Mouse (Mus musculus) C3H10T1/2 (cell line): ENCODE data around the gene Olfr995. TPM values are rescaled to one million over a fixed set of nuclear protein-coding genes. Genes with fewer than 3 reads are reported as not detected.

Experiments used
- polyA plus RNA-seq, 2 experiments: library from polyadenylated mRNA; unstranded; fragments of >200 nt; fragmentation: generic; extraction: Trizol; gene quantifications; one replicate each; pipeline ENCODE4 v1.2.1; 2012; ENCODE audit warnings: missing spikeins in 2 of 2

The Olfr995 gene
- polyA plus RNA-seq = not detected

DNA sequence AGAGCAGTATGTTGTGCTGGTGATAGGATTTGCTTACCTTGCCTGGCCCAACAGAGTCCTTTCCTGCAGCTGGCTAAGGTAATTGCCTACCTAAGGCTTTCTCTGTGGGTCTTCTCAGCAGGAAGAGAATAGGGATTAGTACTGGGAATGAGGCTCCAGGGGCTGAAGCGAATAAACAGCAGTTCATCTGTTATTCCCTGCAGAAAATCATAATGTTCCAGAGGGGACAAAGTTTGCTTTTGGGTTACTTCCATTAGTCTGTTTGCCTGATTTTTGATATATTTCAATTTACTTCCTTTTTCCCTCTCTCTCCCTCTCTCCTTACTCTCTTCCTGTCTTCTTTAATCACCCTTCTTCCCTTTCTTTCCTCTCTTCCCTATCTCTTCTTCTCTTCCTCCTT is at the start of gene Olfr995:
Gene Olfr995, minus strand, starts transcription at position 101 of the 400 bp plus-strand sequence.

DNA sequence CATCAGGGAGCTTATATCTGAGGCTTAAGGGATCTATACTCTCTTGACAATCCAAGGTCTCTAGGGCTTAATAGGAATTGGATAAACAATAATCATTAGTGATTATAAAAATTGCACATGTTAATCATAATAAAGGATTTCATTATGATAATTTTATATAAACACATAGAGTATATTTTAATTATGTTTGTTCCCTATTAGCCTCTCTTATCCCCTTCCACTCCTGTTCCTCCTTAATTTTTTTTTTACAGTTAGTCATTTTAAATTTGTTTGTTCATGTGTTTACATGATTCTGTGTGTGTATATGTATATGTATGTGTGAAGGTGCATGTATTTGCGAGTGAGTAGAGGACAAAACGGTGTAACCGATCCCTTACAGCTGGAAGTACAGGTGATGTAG is 7.1 kb downstream of the Olfr995 start, which contains the start of gene Olfr994:
Gene Olfr994, minus strand, starts transcription at position 101 of the 400 bp plus-strand sequence.

DNA sequence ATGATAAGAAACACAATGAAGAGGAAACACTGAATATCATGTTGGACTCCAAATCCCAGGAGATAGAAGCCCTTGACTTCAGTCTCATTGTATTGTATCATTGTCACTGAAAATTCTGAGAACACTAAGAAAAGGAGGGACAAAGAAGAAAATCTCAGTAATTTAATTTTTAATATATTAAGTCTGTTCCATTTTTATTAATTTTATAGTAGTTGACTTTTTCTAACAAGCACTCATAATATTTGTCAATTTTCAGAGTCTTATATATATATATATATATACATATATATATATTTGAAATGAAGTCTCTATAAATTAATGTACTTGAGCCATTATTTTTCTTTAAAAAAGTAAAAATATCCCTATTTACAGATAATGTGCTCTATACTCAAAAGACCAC is 28.7 kb downstream of the Olfr995 start, which contains the start of gene Olfr993:
Gene Olfr993, minus strand, starts transcription at position 101 of the 400 bp plus-strand sequence.

DNA sequence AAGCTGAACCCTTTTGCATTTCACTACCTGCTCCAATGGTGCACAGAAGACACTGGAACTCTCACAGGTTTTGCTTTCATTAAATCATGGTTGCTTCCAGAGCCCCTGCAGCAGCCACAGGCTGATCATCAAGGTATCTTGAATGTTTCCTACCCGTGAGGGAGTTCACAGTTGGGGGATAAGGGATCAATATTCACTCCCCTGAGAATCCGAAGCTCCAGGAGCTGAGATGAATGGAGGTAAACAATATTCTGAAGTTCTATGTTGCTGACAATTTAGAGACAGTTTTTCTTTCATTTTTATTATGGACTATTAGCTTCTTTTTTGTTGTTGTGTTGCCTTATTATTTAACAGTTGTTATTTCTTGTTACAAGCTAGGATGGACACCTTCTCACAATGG is 34.1 kb downstream of the Olfr995 start, which contains the start of gene Olfr992:
Gene Olfr992, minus strand, starts transcription at position 101 of the 400 bp plus-strand sequence.

Other genes with a start within 250 kb of the Olfr995 start
- under 1 TPM in 1 of 2 experiments, not detected in 1; 0.04 TPM for gene Lrrc55, start 246.4 kb downstream of the Olfr995 start, polyA plus RNA-seq
- gene Olfr987, start 104.3 kb downstream of the Olfr995 start, polyA plus RNA-seq = not detected
- gene Olfr988, start 80.4 kb downstream of the Olfr995 start, polyA plus RNA-seq = not detected
- gene Olfr992, start 34.2 kb downstream of the Olfr995 start, polyA plus RNA-seq = not detected
- gene Olfr993, start 28.8 kb downstream of the Olfr995 start, polyA plus RNA-seq = not detected
- gene Olfr994, start 7.2 kb downstream of the Olfr995 start, polyA plus RNA-seq = not detected
- not detected for gene 4833423E24Rik, start 75.4 kb upstream of the Olfr995 start, polyA plus RNA-seq
- not detected for gene Olfr996, start 135.6 kb upstream of the Olfr995 start, polyA plus RNA-seq
- not detected for gene Olfr998, start 145.3 kb upstream of the Olfr995 start, polyA plus RNA-seq
- gene Olfr1000, start 168.3 kb upstream of the Olfr995 start, polyA plus RNA-seq = not detected
- not detected for gene Olfr1002, start 207.1 kb upstream of the Olfr995 start, polyA plus RNA-seq
- gene Olfr154, start 220.8 kb upstream of the Olfr995 start, polyA plus RNA-seq = not detected
- gene Olfr1006, start 235.1 kb upstream of the Olfr995 start, polyA plus RNA-seq = not detected
- not detected for gene Olfr1008, start 245.8 kb upstream of the Olfr995 start, polyA plus RNA-seq